Comparison of ENCODE assay signal across 25 mouse cellular contexts in genomic region chr7:128664861-128665377, GRCm38 (mm10).
"Had no signal": no experiment of that assay in that cellular context is flagged by ENCODE, and none has a peak within 500 bp of the region (broad histone marks: within the 10 kb centered on the region; RNA-seq: fewer than 3 reads in every experiment).

No protein-coding gene starts in this region.

- H3K27me3 ChIP-seq: heart, embryonic 12.5 days; hindbrain, embryonic 13.5 days; hindbrain, embryonic 15.5 days; intestine, embryonic 15.5 days; kidney, embryonic 15.5 days; limb, embryonic 12.5 days had no signal

- H3K4me1 ChIP-seq: hindbrain, embryonic 15.5 days; intestine, embryonic 15.5 days; kidney, embryonic 15.5 days; limb, embryonic 10.5 days; limb, embryonic 12.5 days had no signal

- DNase-seq: gastrocnemius, adult 2 months; gastrocnemius, postnatal 10 days; gastrocnemius, postnatal 25 days; heart, adult 18-20 months; heart, postnatal 10 days; heart, postnatal 36 days; kidney, adult 11 months; kidney, adult 2 months; kidney, adult 9 months; kidney, postnatal 10 days; kidney, postnatal 25 days; kidney, postnatal 4 days; liver had no signal

- H3K4me3 ChIP-seq: gastrocnemius, adult 2 months; heart, embryonic 10.5 days; heart, embryonic 12.5 days; hindbrain, embryonic 13.5 days; hindbrain, embryonic 15.5 days; intestine, embryonic 15.5 days; kidney, embryonic 15.5 days; layer of hippocampus, adult 2 months; left cerebral cortex, adult 2 months; limb, embryonic 10.5 days; limb, embryonic 12.5 days had no signal

- H3K36me3 ChIP-seq: intestine, embryonic 15.5 days had no signal

- H3K9me3 ChIP-seq: heart, embryonic 10.5 days; hindbrain, embryonic 13.5 days; hindbrain, embryonic 15.5 days; intestine, embryonic 15.5 days; kidney, embryonic 15.5 days; limb, embryonic 10.5 days had no signal

- H3K4me2 ChIP-seq: heart, embryonic 12.5 days; hindbrain, embryonic 13.5 days; hindbrain, embryonic 15.5 days; intestine, embryonic 15.5 days; kidney, embryonic 15.5 days; limb, embryonic 12.5 days had no signal

- H3K9ac ChIP-seq: heart, embryonic 12.5 days; hindbrain, embryonic 13.5 days; hindbrain, embryonic 15.5 days; intestine, embryonic 15.5 days; kidney, embryonic 15.5 days; limb, embryonic 12.5 days; liver, embryonic 14.5 days had no signal

- ATAC-seq: hindbrain, postnatal 0 days; intestine, embryonic 15.5 days had no signal

- H3K27ac ChIP-seq: gastrocnemius, adult 2 months; heart, embryonic 10.5 days; hindbrain, embryonic 13.5 days; hindbrain, embryonic 15.5 days; hindbrain, postnatal 0 days; intestine, embryonic 15.5 days; kidney, embryonic 15.5 days; layer of hippocampus, adult 2 months; left cerebral cortex, adult 2 months; limb, embryonic 10.5 days; limb, embryonic 12.5 days; liver, embryonic 14.5 days had no signal
